Mouse (Mus musculus): ENCODE results near the gene Dennd5a.

Dennd5a gene

GRCm38 (mm10) chr7:109962596-109962995 lies 2.3 kb upstream of the Dennd5a start:
- DNase-seq, result no peak

- peak; percentile 42 to 65 for DNase-seq
Observed at GRCm38 (mm10) chr7:109961570-109961969, 1.3 kb upstream of the Dennd5a start.

GRCm38 (mm10) chr7:109960613-109961154 lies 414 bp upstream of the Dennd5a start:
- peak in 1 of 2 experiments; percentile 26 for DNase-seq

GRCm38 (mm10) chr7:109958843-109959715 lies 1.2 kb downstream of the Dennd5a start:
- DNase-seq, result no peak

GRCm38 (mm10) chr7:109957996-109958789 lies 2.1 kb downstream of the Dennd5a start:
- no peak for DNase-seq

- peak in 1 of 2 experiments; percentile 34 for DNase-seq
Observed at GRCm38 (mm10) chr7:109954622-109955401, 5.5 kb downstream of the Dennd5a start.

- no peak for DNase-seq
Observed at GRCm38 (mm10) chr7:109951297-109951696, 9.0 kb downstream of the Dennd5a start.

- no peak for DNase-seq
Observed at GRCm38 (mm10) chr7:109944421-109945034, 15.7 kb downstream of the Dennd5a start.

- no peak for DNase-seq
Observed at GRCm38 (mm10) chr7:109929628-109930027, 30.6 kb downstream of the Dennd5a start.

GRCm38 (mm10) chr7:109928365-109928764 lies 31.9 kb downstream of the Dennd5a start:
- no peak for DNase-seq

- peak in 1 of 2 experiments; percentile 18 for DNase-seq
Observed at GRCm38 (mm10) chr7:109924965-109925364, 35.3 kb downstream of the Dennd5a start.

GRCm38 (mm10) chr7:109922889-109923288 lies 37.4 kb downstream of the Dennd5a start:
- no peak for DNase-seq

GRCm38 (mm10) chr7:109906165-109906564 lies 54.1 kb downstream of the Dennd5a start:
- DNase-seq, result no peak

GRCm38 (mm10) chr7:109900921-109901320 lies 59.3 kb downstream of the Dennd5a start:
- DNase-seq, result no peak

- DNase-seq, result peak in 1 of 2 experiments; percentile 28
Observed at GRCm38 (mm10) chr7:109898911-109899310, 61.4 kb downstream of the Dennd5a start.

- peak; percentile 73 to 87 for DNase-seq
Observed at GRCm38 (mm10) chr7:109892530-109892929, 67.7 kb downstream of the Dennd5a start.

- DNase-seq, result no peak
Observed at GRCm38 (mm10) chr7:109891786-109892185, 68.5 kb downstream of the Dennd5a start.

GRCm38 (mm10) chr7:109890256-109890655 lies 70.0 kb downstream of the Dennd5a start:
- DNase-seq, result peak; percentile 58 to 70

- DNase-seq, result no peak
Observed at GRCm38 (mm10) chr7:109889300-109889699, 71.0 kb downstream of the Dennd5a start.

- no peak for DNase-seq
Observed at GRCm38 (mm10) chr7:109886249-109886648, 74.0 kb downstream of the Dennd5a start.

GRCm38 (mm10) chr7:109882574-109882973 lies 77.7 kb downstream of the Dennd5a start:
- DNase-seq, result no peak

GRCm38 (mm10) chr7:109881561-109882099 lies 78.6 kb downstream of the Dennd5a start:
- DNase-seq, result no peak
